Mouse (Mus musculus): ENCODE measurements around the gene Sdccag8. TPM values are rescaled to one million over a fixed set of nuclear protein-coding genes. Genes with fewer than 3 reads are reported as not detected.

Sdccag8 gene
- polyA plus RNA-seq, 1 experiment from 2014 or later = 8.6 TPM

MicroRNAs encoded within 50 kb of the gene (microRNA counts, 519-probe panel; counts per million panel counts)
- 3,096 counts per million, percentile 74 among the panel's probes with 10 or more counts for microRNA mmu-miR-350

Small RNAs within 50 kb of the gene (microRNA-seq; reads per million reads assigned to microRNA genes)
- not detected for gene Gm25993
- gene Mir350 = 271 reads per million, percentile 64 among the genes with 10 or more reads in this experiment

Other genes with a start within 250 kb of the Sdccag8 start
- 19.5 and 20.2 TPM in 2 replicates for gene Cep170, start 593 bp upstream of the Sdccag8 start, polyA plus RNA-seq (2015; fragmentation: Nextera tagmentation; extraction: Ambion mirVana)

All from heart, embryonic 15.5 days (tissue).